Mouse (Mus musculus) frontal cortex, postnatal 10 days (tissue): ENCODE data around the gene Cyth1.

Experiments
- DNase-seq, 2 experiments: peaks; one replicate each; pipeline ENCODE4 v3.0.0; 2022; ENCODE audit warnings: low spot score in 2 of 2, mixed read lengths in 1 of 2

The Cyth1 gene

GRCm38 (mm10) chr11:118118777-118119176, 129.6 kb downstream of the Cyth1 start:
- no peak for DNase-seq

GRCm38 (mm10) chr11:118114581-118115110, 133.7 kb downstream of the Cyth1 start:
- DNase-seq = no peak

GRCm38 (mm10) chr11:118113516-118114205, 134.7 kb downstream of the Cyth1 start:
- DNase-seq = no peak

- DNase-seq = peak; percentile 60 to 64
Observed at GRCm38 (mm10) chr11:118104001-118104400, 144.4 kb downstream of the Cyth1 start.

GRCm38 (mm10) chr11:118103383-118103782, 145.0 kb downstream of the Cyth1 start:
- no peak for DNase-seq

GRCm38 (mm10) chr11:118102838-118103237, 145.6 kb downstream of the Cyth1 start:
- peak; percentile 49 to 79 for DNase-seq

- DNase-seq = no peak
Observed at GRCm38 (mm10) chr11:118101133-118101532, 147.3 kb downstream of the Cyth1 start.

GRCm38 (mm10) chr11:118096736-118097135, 151.7 kb downstream of the Cyth1 start:
- DNase-seq = no peak

- no peak for DNase-seq
Observed at GRCm38 (mm10) chr11:118095004-118095403, 153.4 kb downstream of the Cyth1 start.

GRCm38 (mm10) chr11:118091002-118091670, 157.3 kb downstream of the Cyth1 start:
- DNase-seq = no peak

- DNase-seq = no peak
Observed at GRCm38 (mm10) chr11:118088896-118089295, 159.5 kb downstream of the Cyth1 start.

GRCm38 (mm10) chr11:118085961-118086360, 162.4 kb downstream of the Cyth1 start:
- DNase-seq = no peak

- DNase-seq = no peak
Observed at GRCm38 (mm10) chr11:118085176-118085575, 163.2 kb downstream of the Cyth1 start.

GRCm38 (mm10) chr11:118084266-118084665, 164.1 kb downstream of the Cyth1 start:
- no peak for DNase-seq

- peak in 1 of 2 experiments; percentile 74 for DNase-seq
Observed at GRCm38 (mm10) chr11:118083811-118084210, 164.6 kb downstream of the Cyth1 start.

- no peak for DNase-seq
Observed at GRCm38 (mm10) chr11:118082294-118082693, 166.1 kb downstream of the Cyth1 start.
